Mouse (Mus musculus): ENCODE results near the gene Polr3b. TPM values are rescaled to one million over a fixed set of nuclear protein-coding genes. Genes with fewer than 3 reads are reported as not detected.

The Polr3b gene
- polyA plus RNA-seq, 1 experiment from 2014 or later: 12.5 TPM

- Histone ChIP-seq H3K36me3 (ENCODE audit: control insufficient read depth, insufficient read depth, low read length) (peaks cover 9% of the 10 kb centered on the region), H3K27me3 (ENCODE audit: control insufficient read depth, insufficient read depth, low read length) (no peaks in the 10 kb centered on the region), H3K9ac (ENCODE audit: low read depth, low read length) (no peak overlapping the region), H3K4me3 (ENCODE audit: low read depth, low read length) (no peak overlapping the region), H3K27ac (ENCODE audit: low read depth, low read length) (peak overlapping the region; percentile 55; the same call in 1 of the 2 replicates), H3K4me2 (no peak overlapping the region), H3K4me1 (ENCODE audit: control insufficient read depth, insufficient read depth, low read length) (peaks cover 9% of the 10 kb centered on the region), H3K9me3 (replicated peaks; ENCODE audit: control insufficient read depth, low read length) (no peaks in the 10 kb centered on the region)
- 47% methylated on average over 8 of the region's 8 CpGs for WGBS (ENCODE audit: insufficient replicate concordance)
- peak; percentile 70; the same call in 1 of the 2 replicates for ATAC-seq (replicated peaks; ENCODE audit: insufficient number of reproducible peaks, low FRiP score, low TSS enrichment)
Measured at GRCm38 (mm10) chr10:84701110-84701509, 79.0 kb downstream of the Polr3b start.

- Histone ChIP-seq H3K36me3 (ENCODE audit: control insufficient read depth, insufficient read depth, low read length) (peaks cover 9% of the 10 kb centered on the region), H3K4me1 (ENCODE audit: control insufficient read depth, insufficient read depth, low read length) (peaks cover 13% of the 10 kb centered on the region), H3K4me3 (ENCODE audit: low read depth, low read length) (no peak overlapping the region), H3K4me2 (no peak overlapping the region), H3K27me3 (ENCODE audit: control insufficient read depth, insufficient read depth, low read length) (no peaks in the 10 kb centered on the region), H3K9me3 (replicated peaks; ENCODE audit: control insufficient read depth, low read length) (no peaks in the 10 kb centered on the region), H3K9ac (ENCODE audit: low read depth, low read length) (no peak overlapping the region), H3K27ac (ENCODE audit: low read depth, low read length) (no peak overlapping the region)
- no peak for ATAC-seq (replicated peaks; ENCODE audit: insufficient number of reproducible peaks, low FRiP score, low TSS enrichment)
- WGBS (ENCODE audit: insufficient replicate concordance): 80% methylated on average over 1 of the region's 1 CpGs
Measured at GRCm38 (mm10) chr10:84702115-84702514, 80.0 kb downstream of the Polr3b start.

- 92% methylated on average over 1 of the region's 1 CpGs for WGBS (ENCODE audit: insufficient replicate concordance)
- ATAC-seq (replicated peaks; ENCODE audit: insufficient number of reproducible peaks, low FRiP score, low TSS enrichment): no peak
- no peaks in the 10 kb centered on the region for H3K9me3 ChIP-seq (replicated peaks; ENCODE audit: control insufficient read depth, low read length)
Measured at GRCm38 (mm10) chr10:84704594-84704993, 82.5 kb downstream of the Polr3b start.

GRCm38 (mm10) chr10:84705234-84705633 is 83.1 kb downstream of the Polr3b start:
- Histone ChIP-seq H3K4me2 (no peak overlapping the region), H3K36me3 (ENCODE audit: control insufficient read depth, insufficient read depth, low read length) (peaks cover 2% of the 10 kb centered on the region; the same call in 1 of the 2 replicates), H3K27ac (ENCODE audit: low read depth, low read length) (no peak overlapping the region), H3K9me3 (replicated peaks; ENCODE audit: control insufficient read depth, low read length) (no peaks in the 10 kb centered on the region), H3K4me3 (ENCODE audit: low read depth, low read length) (no peak overlapping the region), H3K4me1 (ENCODE audit: control insufficient read depth, insufficient read depth, low read length) (peaks cover 25% of the 10 kb centered on the region), H3K9ac (ENCODE audit: low read depth, low read length) (no peak overlapping the region), H3K27me3 (ENCODE audit: control insufficient read depth, insufficient read depth, low read length) (no peaks in the 10 kb centered on the region)
- no peak for ATAC-seq (replicated peaks; ENCODE audit: insufficient number of reproducible peaks, low FRiP score, low TSS enrichment)
- 87% methylated on average over 7 of the region's 7 CpGs for WGBS (ENCODE audit: insufficient replicate concordance)

More at GRCm38 (mm10) chr10:84704594-84704993, 82.5 kb downstream of the Polr3b start:
- Histone ChIP-seq H3K4me2 (no peak overlapping the region), H3K9ac (ENCODE audit: low read depth, low read length) (no peak overlapping the region), H3K27ac (ENCODE audit: low read depth, low read length) (no peak overlapping the region), H3K4me1 (ENCODE audit: control insufficient read depth, insufficient read depth, low read length) (peaks cover 25% of the 10 kb centered on the region), H3K27me3 (ENCODE audit: control insufficient read depth, insufficient read depth, low read length) (no peaks in the 10 kb centered on the region), H3K4me3 (ENCODE audit: low read depth, low read length) (no peak overlapping the region), H3K36me3 (ENCODE audit: control insufficient read depth, insufficient read depth, low read length) (peaks cover 6% of the 10 kb centered on the region; the same call in 1 of the 2 replicates)

- H3K27ac ChIP-seq (ENCODE audit: low read depth, low read length): peak overlapping the region; percentile 64
- H3K4me2 ChIP-seq: no peak overlapping the region
- no peak overlapping the region for H3K9ac ChIP-seq (ENCODE audit: low read depth, low read length)
- ATAC-seq (replicated peaks; ENCODE audit: insufficient number of reproducible peaks, low FRiP score, low TSS enrichment): no peak
- no peaks in the 10 kb centered on the region for H3K9me3 ChIP-seq (replicated peaks; ENCODE audit: control insufficient read depth, low read length)
- H3K27me3 ChIP-seq (ENCODE audit: control insufficient read depth, insufficient read depth, low read length): no peaks in the 10 kb centered on the region
- H3K4me1 ChIP-seq (ENCODE audit: control insufficient read depth, insufficient read depth, low read length): peaks cover 18% of the 10 kb centered on the region; the same call in 1 of the 2 replicates
- H3K36me3 ChIP-seq (ENCODE audit: control insufficient read depth, insufficient read depth, low read length): 0 out of 2 replicates have a peak, but pooled peaks cover 2% of the 10 kb centered on the region
- WGBS (ENCODE audit: insufficient replicate concordance): 59% methylated on average over 8 of the region's 8 CpGs
- no peak overlapping the region for H3K4me3 ChIP-seq (ENCODE audit: low read depth, low read length)
Measured at GRCm38 (mm10) chr10:84706543-84706942, 84.5 kb downstream of the Polr3b start.

DNA sequence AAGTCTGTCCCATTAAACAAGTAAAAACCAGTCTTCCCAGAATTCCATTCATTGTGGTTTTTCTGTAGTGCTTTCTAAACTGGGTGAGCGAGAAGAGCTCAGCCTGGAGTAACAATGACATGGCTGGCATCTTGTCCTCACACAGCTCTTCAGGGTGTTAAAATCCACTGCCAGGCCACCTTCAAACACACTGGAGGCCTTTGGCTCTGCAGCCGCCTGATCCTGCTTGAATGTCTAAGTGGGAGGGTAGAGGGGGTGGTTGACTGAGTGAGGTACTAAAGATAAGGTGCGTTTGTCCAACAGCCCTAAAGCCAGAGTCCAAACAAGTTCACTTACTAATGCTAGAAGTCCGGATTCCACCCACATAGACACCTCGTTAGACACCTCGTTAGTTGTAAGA is 85.1 kb downstream of the Polr3b start:
- H3K4me2 ChIP-seq: no peak overlapping the region
- peak overlapping the region; percentile 64 for H3K27ac ChIP-seq (ENCODE audit: low read depth, low read length)
- peaks cover 22% of the 10 kb centered on the region for H3K4me1 ChIP-seq (ENCODE audit: control insufficient read depth, insufficient read depth, low read length)
- ATAC-seq (replicated peaks; ENCODE audit: insufficient number of reproducible peaks, low FRiP score, low TSS enrichment): no peak
- no peak overlapping the region for H3K9ac ChIP-seq (ENCODE audit: low read depth, low read length)
- no peaks in the 10 kb centered on the region for H3K36me3 ChIP-seq (ENCODE audit: control insufficient read depth, insufficient read depth, low read length)
- WGBS (ENCODE audit: insufficient replicate concordance): 35% methylated on average over 6 of the region's 6 CpGs
- no peak overlapping the region for H3K4me3 ChIP-seq (ENCODE audit: low read depth, low read length)
- H3K27me3 ChIP-seq (ENCODE audit: control insufficient read depth, insufficient read depth, low read length): no peaks in the 10 kb centered on the region
- H3K9me3 ChIP-seq (replicated peaks; ENCODE audit: control insufficient read depth, low read length): no peaks in the 10 kb centered on the region

GRCm38 (mm10) chr10:84707752-84708530 is 85.8 kb downstream of the Polr3b start:
- H3K9ac ChIP-seq (ENCODE audit: low read depth, low read length): no peak overlapping the region
- no peaks in the 10 kb centered on the region for H3K27me3 ChIP-seq (ENCODE audit: control insufficient read depth, insufficient read depth, low read length)
- 60% methylated on average over 14 of the region's 14 CpGs for WGBS (ENCODE audit: insufficient replicate concordance)
- no peak for ATAC-seq (replicated peaks; ENCODE audit: insufficient number of reproducible peaks, low FRiP score, low TSS enrichment)
- no peaks in the 10 kb centered on the region for H3K9me3 ChIP-seq (replicated peaks; ENCODE audit: control insufficient read depth, low read length)
- peaks cover 30% of the 10 kb centered on the region for H3K4me1 ChIP-seq (ENCODE audit: control insufficient read depth, insufficient read depth, low read length)
- no peak overlapping the region for H3K4me2 ChIP-seq
- H3K27ac ChIP-seq (ENCODE audit: low read depth, low read length): peak overlapping the region; percentile 64; the same call in 1 of the 2 replicates
- H3K36me3 ChIP-seq (ENCODE audit: control insufficient read depth, insufficient read depth, low read length): 0 out of 2 replicates have a peak, but pooled peaks cover 3% of the 10 kb centered on the region
- no peak overlapping the region for H3K4me3 ChIP-seq (ENCODE audit: low read depth, low read length)

GRCm38 (mm10) chr10:84710192-84710591 is 88.1 kb downstream of the Polr3b start:
- H3K4me2 ChIP-seq: no peak overlapping the region
- peaks cover 34% of the 10 kb centered on the region for H3K4me1 ChIP-seq (ENCODE audit: control insufficient read depth, insufficient read depth, low read length)
- H3K4me3 ChIP-seq (ENCODE audit: low read depth, low read length): no peak overlapping the region
- no peaks in the 10 kb centered on the region for H3K27me3 ChIP-seq (ENCODE audit: control insufficient read depth, insufficient read depth, low read length)
- 66% methylated on average over 4 of the region's 4 CpGs for WGBS (ENCODE audit: insufficient replicate concordance)
- 0 out of 2 replicates have a peak, but pooled peaks cover 3% of the 10 kb centered on the region for H3K36me3 ChIP-seq (ENCODE audit: control insufficient read depth, insufficient read depth, low read length)
- no peak for ATAC-seq (replicated peaks; ENCODE audit: insufficient number of reproducible peaks, low FRiP score, low TSS enrichment)
- no peaks in the 10 kb centered on the region for H3K9me3 ChIP-seq (replicated peaks; ENCODE audit: control insufficient read depth, low read length)
- no peak overlapping the region for H3K27ac ChIP-seq (ENCODE audit: low read depth, low read length)
- no peak overlapping the region for H3K9ac ChIP-seq (ENCODE audit: low read depth, low read length)

Measured in heart, embryonic 11.5 days (tissue).